Mouse (Mus musculus) MEL-GATA-1-ER (cell line): ENCODE data around the gene Fat3.

Experiments used
- DNase-seq: peaks from one replicate; pipeline ENCODE4 v3.0.0-alpha.2; 2012; ENCODE audit warnings: low read depth; ENCODE audit errors: extremely low read depth

Fat3 gene

GRCm38 (mm10) chr9:16501186-16501711, at the start of gene Fat3:
Gene Fat3 (minus strand): TSS chr9:16501285.
- DNase-seq, result no peak

GRCm38 (mm10) chr9:16532884-16533283, 31.8 kb upstream of the Fat3 start:
- DNase-seq, result no peak

GRCm38 (mm10) chr9:16517543-16517942, 16.5 kb upstream of the Fat3 start:
- DNase-seq, result no peak

- no peak for DNase-seq
Observed at GRCm38 (mm10) chr9:16512005-16512404, 10.9 kb upstream of the Fat3 start.

GRCm38 (mm10) chr9:16503776-16504175, 2.7 kb upstream of the Fat3 start:
- DNase-seq, result no peak

GRCm38 (mm10) chr9:16502673-16503343, 1.7 kb upstream of the Fat3 start:
- DNase-seq, result no peak

- DNase-seq, result no peak
Observed at GRCm38 (mm10) chr9:16501990-16502672, 1.0 kb upstream of the Fat3 start.

- no peak for DNase-seq
Observed at GRCm38 (mm10) chr9:16500382-16501185, 501 bp downstream of the Fat3 start.

- DNase-seq, result no peak
Observed at GRCm38 (mm10) chr9:16499621-16500381, 1.3 kb downstream of the Fat3 start.

GRCm38 (mm10) chr9:16498876-16499275, 2.2 kb downstream of the Fat3 start:
- no peak for DNase-seq

GRCm38 (mm10) chr9:16497361-16497760, 3.7 kb downstream of the Fat3 start:
- DNase-seq, result no peak

GRCm38 (mm10) chr9:16496331-16496730, 4.8 kb downstream of the Fat3 start:
- DNase-seq, result no peak

GRCm38 (mm10) chr9:16489661-16490060, 11.4 kb downstream of the Fat3 start:
- DNase-seq, result no peak

- DNase-seq, result no peak
Observed at GRCm38 (mm10) chr9:16487565-16487964, 13.5 kb downstream of the Fat3 start.

- no peak for DNase-seq
Observed at GRCm38 (mm10) chr9:16486229-16486628, 14.9 kb downstream of the Fat3 start.

- DNase-seq, result no peak
Observed at GRCm38 (mm10) chr9:16485173-16485572, 15.9 kb downstream of the Fat3 start.

GRCm38 (mm10) chr9:16484765-16485164, 16.3 kb downstream of the Fat3 start:
- DNase-seq, result no peak

GRCm38 (mm10) chr9:16461491-16461890, 39.6 kb downstream of the Fat3 start:
- DNase-seq, result no peak

- DNase-seq, result no peak
Observed at GRCm38 (mm10) chr9:16460591-16460990, 40.5 kb downstream of the Fat3 start.

- no peak for DNase-seq
Observed at GRCm38 (mm10) chr9:16441930-16442329, 59.2 kb downstream of the Fat3 start.

GRCm38 (mm10) chr9:16440638-16441037, 60.4 kb downstream of the Fat3 start:
- DNase-seq, result no peak
